Mouse (Mus musculus): ENCODE results near the gene Dgcr2. TPM values are rescaled to one million over a fixed set of nuclear protein-coding genes. Genes with fewer than 3 reads are reported as not detected.

The Dgcr2 gene
- polyA plus RNA-seq, 1 experiment = 40.6 TPM

GRCm38 (mm10) chr16:17816528-17816927 is 81.8 kb downstream of the Dgcr2 start:
- no peaks in the 10 kb centered on the region for H3K36me3 ChIP-seq (ENCODE audit: control insufficient read depth, insufficient read depth, low read length, poor library complexity, severe bottlenecking)
- no peaks in the 10 kb centered on the region for H3K4me1 ChIP-seq (ENCODE audit: control insufficient read depth, insufficient read depth, low read length)
- H3K27ac ChIP-seq (ENCODE audit: insufficient read depth, low read length) = no peak overlapping the region
- H3K27me3 ChIP-seq (ENCODE audit: control insufficient read depth, insufficient read depth, low read length, poor library complexity, severe bottlenecking) = peaks cover 2% of the 10 kb centered on the region; the same call in 1 of the 2 replicates
- H3K4me3 ChIP-seq (ENCODE audit: low read depth, low read length) = no peak overlapping the region
- no peaks in the 10 kb centered on the region for H3K9me3 ChIP-seq (replicated peaks; ENCODE audit: control insufficient read depth, insufficient read depth, low read length, poor library complexity, severe bottlenecking)
- TF ChIP-seq POLR2A (IDR thresholded peaks at IDR 0.05; ENCODE audit: insufficient read depth, low read length) (no peak), CTCF (IDR thresholded peaks at IDR 0.05; ENCODE audit: low read depth, low read length) (no peak), EP300 (IDR thresholded peaks at IDR 0.05; ENCODE audit: insufficient read depth, low read depth, low read length) (no peak)
- H3K9ac ChIP-seq (ENCODE audit: low read depth, poor library complexity, severe bottlenecking) = no peak overlapping the region

GRCm38 (mm10) chr16:17815411-17816402 is 82.7 kb downstream of the Dgcr2 start:
- Histone ChIP-seq H3K27me3 (ENCODE audit: control insufficient read depth, insufficient read depth, low read length, poor library complexity, severe bottlenecking) (peaks cover 2% of the 10 kb centered on the region; the same call in 1 of the 2 replicates), H3K4me3 (ENCODE audit: low read depth, low read length) (peak overlapping the region; percentile 46), H3K9me3 (replicated peaks; ENCODE audit: control insufficient read depth, insufficient read depth, low read length, poor library complexity, severe bottlenecking) (no peaks in the 10 kb centered on the region), H3K4me1 (ENCODE audit: control insufficient read depth, insufficient read depth, low read length) (no peaks in the 10 kb centered on the region), H3K36me3 (ENCODE audit: control insufficient read depth, insufficient read depth, low read length, poor library complexity, severe bottlenecking) (no peaks in the 10 kb centered on the region), H3K9ac (ENCODE audit: low read depth, poor library complexity, severe bottlenecking) (0 out of 2 replicates have a peak overlapping the region, but pooled peaks have one; percentile 2), H3K27ac (ENCODE audit: insufficient read depth, low read length) (no peak overlapping the region)
- no peak for TF ChIP-seq POLR2A (IDR thresholded peaks at IDR 0.05; ENCODE audit: insufficient read depth, low read length)
- peak; percentile 87 for TF ChIP-seq CTCF (IDR thresholded peaks at IDR 0.05; ENCODE audit: low read depth, low read length)
- no peak for TF ChIP-seq EP300 (IDR thresholded peaks at IDR 0.05; ENCODE audit: insufficient read depth, low read depth, low read length)

- peaks cover 2% of the 10 kb centered on the region; the same call in 1 of the 2 replicates for H3K27me3 ChIP-seq (ENCODE audit: control insufficient read depth, insufficient read depth, low read length, poor library complexity, severe bottlenecking)
- no peaks in the 10 kb centered on the region for H3K4me1 ChIP-seq (ENCODE audit: control insufficient read depth, insufficient read depth, low read length)
- H3K9me3 ChIP-seq (replicated peaks; ENCODE audit: control insufficient read depth, insufficient read depth, low read length, poor library complexity, severe bottlenecking) = no peaks in the 10 kb centered on the region
- no peak overlapping the region for H3K4me3 ChIP-seq (ENCODE audit: low read depth, low read length)
- TF ChIP-seq CTCF (IDR thresholded peaks at IDR 0.05; ENCODE audit: low read depth, low read length) = no peak
- no peak for TF ChIP-seq POLR2A (IDR thresholded peaks at IDR 0.05; ENCODE audit: insufficient read depth, low read length)
- TF ChIP-seq EP300 (IDR thresholded peaks at IDR 0.05; ENCODE audit: insufficient read depth, low read depth, low read length) = no peak
- no peak overlapping the region for H3K27ac ChIP-seq (ENCODE audit: insufficient read depth, low read length)
- H3K36me3 ChIP-seq (ENCODE audit: control insufficient read depth, insufficient read depth, low read length, poor library complexity, severe bottlenecking) = no peaks in the 10 kb centered on the region
- H3K9ac ChIP-seq (ENCODE audit: low read depth, poor library complexity, severe bottlenecking) = no peak overlapping the region
Measured at GRCm38 (mm10) chr16:17813173-17813572, 85.2 kb downstream of the Dgcr2 start.

GRCm38 (mm10) chr16:17812120-17812519 is 86.2 kb downstream of the Dgcr2 start:
- TF ChIP-seq POLR2A (IDR thresholded peaks at IDR 0.05; ENCODE audit: insufficient read depth, low read length) (no peak), EP300 (IDR thresholded peaks at IDR 0.05; ENCODE audit: insufficient read depth, low read depth, low read length) (no peak), CTCF (IDR thresholded peaks at IDR 0.05; ENCODE audit: low read depth, low read length) (no peak)
- peaks cover 2% of the 10 kb centered on the region; the same call in 1 of the 2 replicates for H3K27me3 ChIP-seq (ENCODE audit: control insufficient read depth, insufficient read depth, low read length, poor library complexity, severe bottlenecking)

DNA sequence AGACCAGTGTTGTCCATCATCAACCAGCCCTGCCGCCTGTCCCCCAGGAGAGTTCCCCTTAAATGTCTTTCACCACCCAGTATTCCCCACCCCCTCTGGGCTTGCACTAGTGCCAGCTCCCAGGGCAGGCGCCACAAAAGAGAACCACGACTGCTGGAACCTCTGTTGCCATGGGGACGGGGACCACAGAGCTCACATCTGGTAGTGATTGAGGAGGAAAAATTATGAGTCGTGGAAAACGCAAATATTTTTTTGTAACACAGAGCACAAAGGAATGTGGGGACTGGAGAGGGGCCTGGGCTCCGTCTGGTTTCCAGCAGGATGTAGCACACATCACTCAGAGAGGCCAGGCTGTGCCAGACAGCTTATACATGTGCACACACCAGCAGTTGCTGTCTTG is 88.7 kb downstream of the Dgcr2 start:
- H3K9me3 ChIP-seq (replicated peaks; ENCODE audit: control insufficient read depth, insufficient read depth, low read length, poor library complexity, severe bottlenecking) = no peaks in the 10 kb centered on the region
- H3K4me1 ChIP-seq (ENCODE audit: control insufficient read depth, insufficient read depth, low read length) = peaks cover 3% of the 10 kb centered on the region
- no peak overlapping the region for H3K9ac ChIP-seq (ENCODE audit: low read depth, poor library complexity, severe bottlenecking)
- H3K27ac ChIP-seq (ENCODE audit: insufficient read depth, low read length) = no peak overlapping the region
- H3K4me3 ChIP-seq (ENCODE audit: low read depth, low read length) = no peak overlapping the region
- no peak for TF ChIP-seq EP300 (IDR thresholded peaks at IDR 0.05; ENCODE audit: insufficient read depth, low read depth, low read length)
- TF ChIP-seq POLR2A (IDR thresholded peaks at IDR 0.05; ENCODE audit: insufficient read depth, low read length) = no peak
- no peak for TF ChIP-seq CTCF (IDR thresholded peaks at IDR 0.05; ENCODE audit: low read depth, low read length)
- no peaks in the 10 kb centered on the region for H3K36me3 ChIP-seq (ENCODE audit: control insufficient read depth, insufficient read depth, low read length, poor library complexity, severe bottlenecking)
- H3K27me3 ChIP-seq (ENCODE audit: control insufficient read depth, insufficient read depth, low read length, poor library complexity, severe bottlenecking) = peaks cover 6% of the 10 kb centered on the region

More at GRCm38 (mm10) chr16:17812120-17812519, 86.2 kb downstream of the Dgcr2 start:
- no peaks in the 10 kb centered on the region for H3K36me3 ChIP-seq (ENCODE audit: control insufficient read depth, insufficient read depth, low read length, poor library complexity, severe bottlenecking)
- no peaks in the 10 kb centered on the region for H3K4me1 ChIP-seq (ENCODE audit: control insufficient read depth, insufficient read depth, low read length)
- no peak overlapping the region for H3K4me3 ChIP-seq (ENCODE audit: low read depth, low read length)
- no peaks in the 10 kb centered on the region for H3K9me3 ChIP-seq (replicated peaks; ENCODE audit: control insufficient read depth, insufficient read depth, low read length, poor library complexity, severe bottlenecking)
- no peak overlapping the region for H3K9ac ChIP-seq (ENCODE audit: low read depth, poor library complexity, severe bottlenecking)
- H3K27ac ChIP-seq (ENCODE audit: insufficient read depth, low read length) = no peak overlapping the region

- H3K36me3 ChIP-seq (ENCODE audit: control insufficient read depth, insufficient read depth, low read length, poor library complexity, severe bottlenecking) = no peaks in the 10 kb centered on the region
- TF ChIP-seq CTCF (IDR thresholded peaks at IDR 0.05; ENCODE audit: low read depth, low read length) (no peak), EP300 (IDR thresholded peaks at IDR 0.05; ENCODE audit: insufficient read depth, low read depth, low read length) (no peak), POLR2A (IDR thresholded peaks at IDR 0.05; ENCODE audit: insufficient read depth, low read length) (no peak)
- H3K27ac ChIP-seq (ENCODE audit: insufficient read depth, low read length) = no peak overlapping the region
- H3K4me3 ChIP-seq (ENCODE audit: low read depth, low read length) = no peak overlapping the region
- H3K9ac ChIP-seq (ENCODE audit: low read depth, poor library complexity, severe bottlenecking) = no peak overlapping the region
- H3K4me1 ChIP-seq (ENCODE audit: control insufficient read depth, insufficient read depth, low read length) = peaks cover 3% of the 10 kb centered on the region
- H3K9me3 ChIP-seq (replicated peaks; ENCODE audit: control insufficient read depth, insufficient read depth, low read length, poor library complexity, severe bottlenecking) = no peaks in the 10 kb centered on the region
- peaks cover 4% of the 10 kb centered on the region for H3K27me3 ChIP-seq (ENCODE audit: control insufficient read depth, insufficient read depth, low read length, poor library complexity, severe bottlenecking)
Measured at GRCm38 (mm10) chr16:17809125-17809524, 89.2 kb downstream of the Dgcr2 start.
